Mouse (Mus musculus) embryo, embryonic 10.5 days (tissue): ENCODE results near the gene Tsen54.
A peak's percentile ranks its signal among the peaks of the same experiment; 100 is the strongest.

Experiments
- DNase-seq: peaks from one replicate; pipeline ENCODE4 v3.0.0-alpha.2; 2015; ENCODE audit warnings: low spot score

Tsen54 gene

GRCm38 (mm10) chr11:115859143-115859945 lies 44.8 kb downstream of the Tsen54 start:
- DNase-seq = peak; percentile 92

DNA sequence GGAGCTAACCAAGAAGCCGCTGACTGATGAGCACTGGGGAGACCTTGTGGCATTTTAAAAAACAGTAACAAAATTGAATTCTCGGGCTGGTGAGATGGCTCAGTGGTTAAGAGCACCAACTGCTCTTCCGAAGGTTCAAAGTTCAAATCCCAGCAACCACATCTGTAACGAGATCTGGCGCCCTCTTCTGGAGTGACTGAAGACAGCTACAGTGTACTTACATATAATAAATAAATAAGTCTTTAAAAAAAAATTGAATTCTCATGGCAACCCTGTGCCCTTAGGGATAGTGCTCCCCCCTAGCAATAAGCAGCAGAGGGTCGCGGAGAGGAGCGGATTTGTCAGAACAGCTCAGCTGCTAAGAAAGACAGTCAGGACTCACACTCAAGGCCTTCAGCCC lies 49.4 kb downstream of the Tsen54 start:
- no peak for DNase-seq

GRCm38 (mm10) chr11:115869393-115869792 lies 54.9 kb downstream of the Tsen54 start:
- DNase-seq = no peak

DNA sequence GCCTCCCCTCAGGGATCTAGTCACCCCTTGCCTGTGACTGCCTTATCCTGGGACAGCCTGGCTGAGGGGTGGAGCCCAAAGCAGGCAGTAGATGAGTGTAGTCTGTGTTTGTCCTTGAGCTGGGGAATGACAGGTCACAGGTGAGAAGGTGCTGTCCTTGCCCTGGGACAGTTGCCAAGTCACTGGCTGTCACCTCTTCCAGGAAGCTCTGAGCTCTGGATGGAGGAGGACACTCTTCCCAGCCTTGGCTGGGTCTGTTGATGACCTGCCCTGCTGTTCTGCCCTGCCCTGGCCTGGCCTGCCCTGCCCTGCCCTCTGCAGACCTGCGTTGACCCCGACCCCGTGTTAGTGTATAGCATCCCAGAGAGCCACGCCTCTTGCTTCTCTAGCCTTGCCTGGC lies 57.9 kb downstream of the Tsen54 start:
- no peak for DNase-seq
